Mouse (Mus musculus): ENCODE measurements around the gene Dzip3.

Gene Dzip3

DNA sequence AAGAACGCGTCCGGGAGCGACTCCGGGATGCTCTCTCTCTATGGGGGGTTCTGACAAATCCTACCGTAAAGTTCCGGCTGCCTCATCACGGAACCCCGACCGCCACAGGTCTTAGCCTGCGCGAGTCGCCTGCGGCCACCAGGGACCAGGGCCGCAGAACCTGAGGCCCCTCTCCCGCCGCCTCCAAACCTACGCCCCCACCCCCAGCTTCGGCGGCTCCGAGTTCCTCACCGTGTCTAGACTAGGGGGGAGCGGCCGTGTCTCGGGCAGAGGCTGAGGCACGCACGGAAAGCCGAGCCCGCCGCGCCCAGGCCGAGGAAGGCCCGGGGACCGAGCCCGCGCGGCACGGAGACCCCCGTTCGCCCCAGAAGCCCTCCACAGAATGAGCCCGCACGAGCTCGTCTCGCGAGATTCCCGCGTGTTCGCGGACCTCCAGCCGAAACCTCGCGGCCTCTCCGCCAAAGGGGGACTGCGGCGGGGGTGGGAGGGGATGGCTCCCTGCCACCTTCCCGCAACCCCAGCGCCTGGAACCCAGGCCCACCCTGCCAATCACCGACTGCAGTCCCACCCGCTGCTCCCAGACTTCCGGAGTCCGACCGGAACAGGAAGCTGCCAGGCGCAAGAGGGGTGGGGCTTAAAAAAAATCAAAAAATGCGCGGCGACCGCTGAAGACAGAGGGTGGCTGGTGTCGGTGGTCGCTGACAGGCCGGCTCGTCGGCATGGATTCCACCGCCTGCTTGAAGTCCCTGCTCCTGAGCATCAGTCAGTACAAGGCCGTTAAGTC lies at the start of gene Dzip3, which contains the start of gene Cip2a:
Gene Dzip3, minus strand, starts transcription at position 607 of the 784 bp plus-strand sequence.
Gene Cip2a, plus strand, starts transcription at position 627 of the 784 bp plus-strand sequence.
- peak; percentile 90 for DNase-seq (ENCODE audit: low read depth)

DNA sequence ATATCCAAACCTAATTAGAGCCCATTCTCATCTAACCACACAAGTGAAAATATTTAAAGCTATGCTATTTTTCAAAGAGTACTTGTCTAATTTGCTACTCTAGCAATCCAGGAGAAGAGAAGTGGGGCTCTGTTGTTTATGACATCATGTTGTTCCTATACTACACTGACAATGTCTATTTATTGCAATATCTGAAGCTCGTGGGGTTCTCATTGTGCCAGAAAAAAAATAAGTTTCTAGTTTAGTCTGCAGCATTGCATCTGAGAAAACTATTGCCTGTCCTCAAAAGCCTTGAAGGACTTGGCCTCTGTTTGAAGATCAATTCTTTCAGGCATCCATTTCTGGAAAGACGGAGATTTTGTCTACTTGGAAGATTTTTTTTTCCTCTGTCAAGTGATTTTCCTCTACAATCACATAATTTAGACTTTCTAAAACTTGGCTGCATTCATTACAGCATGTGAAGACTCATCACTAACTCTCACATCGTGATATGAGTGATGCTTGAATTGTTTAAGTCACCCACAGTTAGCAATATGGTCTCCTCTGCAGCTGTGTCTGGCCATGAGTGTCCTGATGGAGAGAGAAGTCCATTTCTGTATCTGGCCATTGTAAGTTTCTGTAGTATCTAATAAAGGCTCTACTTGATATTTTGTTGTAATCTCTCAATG lies 46.7 kb upstream of the Dzip3 start:
- no peak for DNase-seq (ENCODE audit: low read depth)

DNA sequence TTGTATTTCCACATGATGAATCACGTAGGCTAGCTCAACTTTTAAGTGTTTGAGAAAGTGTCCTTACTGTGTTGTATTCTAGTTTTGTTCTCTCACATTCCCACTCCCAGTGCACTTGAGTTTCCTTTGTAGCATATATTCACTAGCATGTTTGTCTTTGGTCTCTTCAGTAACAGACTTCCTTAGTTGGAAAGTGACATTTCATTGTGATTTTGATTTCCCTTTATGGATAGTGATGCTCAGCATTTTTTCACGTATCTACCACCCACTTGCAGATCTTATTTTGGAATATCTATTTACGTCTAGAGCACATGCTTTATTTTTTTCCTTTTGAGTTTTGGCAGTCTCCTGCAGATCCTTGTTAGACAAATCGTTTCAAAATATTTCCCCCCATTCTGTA lies 43.8 kb upstream of the Dzip3 start:
- no peak for DNase-seq (ENCODE audit: low read depth)

DNA sequence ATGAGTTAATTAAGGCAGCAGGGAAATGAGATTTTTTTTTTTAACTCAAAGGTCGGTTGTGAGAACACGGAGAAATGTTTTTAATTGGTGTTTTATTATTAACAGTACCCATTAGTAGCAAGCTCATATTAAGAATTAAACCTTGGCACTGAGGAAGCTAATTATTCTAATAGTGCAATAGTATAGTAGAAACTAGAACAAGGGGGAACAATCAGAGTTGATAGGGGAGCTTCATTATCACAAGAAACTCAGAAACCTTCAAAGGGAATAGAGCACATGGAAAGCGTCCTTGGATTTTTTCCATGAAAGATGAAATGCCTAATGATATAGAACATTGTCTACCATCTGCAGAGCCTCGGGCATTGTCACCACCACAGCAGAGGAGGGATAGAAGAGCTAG lies 41.9 kb upstream of the Dzip3 start:
- DNase-seq (ENCODE audit: low read depth) = no peak

DNA sequence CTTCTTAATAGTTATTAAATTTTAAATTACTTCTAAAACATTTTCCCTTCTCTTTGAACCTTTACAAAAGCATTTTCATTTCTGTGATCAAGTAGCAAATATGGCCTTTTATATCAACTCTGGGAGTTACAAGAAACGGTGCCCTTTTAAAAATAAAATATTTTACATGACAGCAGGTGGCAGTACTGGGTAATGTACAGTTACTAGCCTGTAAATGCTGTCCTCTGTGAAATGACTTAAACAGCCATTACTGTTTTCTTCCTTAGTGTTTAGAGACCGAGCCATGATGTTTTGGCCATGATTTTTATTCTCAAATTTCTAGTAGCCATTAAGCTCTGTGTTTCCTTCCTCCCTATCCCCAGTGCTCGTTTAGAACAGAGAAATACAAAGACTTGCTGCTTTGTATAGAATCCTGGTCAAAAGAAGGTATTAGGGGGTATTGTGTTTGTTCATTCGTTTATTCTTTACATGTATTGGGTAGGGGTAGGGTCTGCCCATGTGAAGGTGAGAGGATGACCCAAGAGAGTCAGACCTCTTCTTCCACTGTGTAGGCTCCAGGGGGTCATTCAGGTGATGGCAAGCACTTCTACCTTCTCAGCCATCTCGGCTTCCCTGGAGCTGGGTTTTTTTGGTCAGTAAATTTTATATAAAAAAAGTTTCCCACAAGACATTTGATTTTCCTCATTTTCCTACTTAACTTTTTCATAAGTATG lies 22.8 kb upstream of the Dzip3 start:
- peak; percentile 50 for DNase-seq (ENCODE audit: low read depth)

DNA sequence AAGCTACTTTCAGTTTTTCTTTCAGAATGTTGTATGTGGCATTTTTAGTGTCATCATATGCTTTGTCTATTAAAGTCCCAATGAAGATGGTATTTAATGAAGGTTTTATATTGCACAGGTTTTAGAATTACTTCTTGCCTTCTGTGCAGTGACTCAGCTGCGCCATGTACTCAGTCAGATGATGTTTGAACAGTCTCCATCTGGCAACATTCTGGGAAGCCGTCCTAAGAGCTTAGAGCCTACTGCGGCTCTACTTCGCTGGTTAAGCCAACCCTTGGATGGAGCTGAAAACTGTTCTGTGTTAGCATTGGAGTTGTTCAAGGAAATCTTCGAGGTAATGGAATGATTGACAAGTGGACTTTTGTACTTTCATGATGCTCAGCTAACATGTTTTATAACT lies 10.2 kb upstream of the Dzip3 start:
- DNase-seq (ENCODE audit: low read depth) = no peak

DNA sequence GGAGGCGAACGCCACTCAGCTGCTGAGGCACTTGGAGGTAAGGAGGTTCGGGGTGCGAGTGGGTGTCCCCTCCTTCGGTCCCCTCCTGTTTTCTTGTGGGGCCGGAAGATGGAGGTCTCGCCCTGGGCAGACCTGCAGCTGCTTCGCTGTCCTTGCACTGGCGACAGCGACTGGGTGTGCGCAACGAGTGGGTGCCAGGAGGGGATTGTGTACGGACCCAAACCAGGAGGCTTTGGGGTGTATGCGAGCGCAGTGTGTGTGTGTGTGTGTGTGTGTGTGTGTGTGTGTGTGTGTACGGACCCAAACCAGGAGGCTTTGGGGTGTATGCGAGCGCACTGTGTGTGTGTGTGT lies 353 bp upstream of the Dzip3 start:
- DNase-seq (ENCODE audit: low read depth) = no peak

DNA sequence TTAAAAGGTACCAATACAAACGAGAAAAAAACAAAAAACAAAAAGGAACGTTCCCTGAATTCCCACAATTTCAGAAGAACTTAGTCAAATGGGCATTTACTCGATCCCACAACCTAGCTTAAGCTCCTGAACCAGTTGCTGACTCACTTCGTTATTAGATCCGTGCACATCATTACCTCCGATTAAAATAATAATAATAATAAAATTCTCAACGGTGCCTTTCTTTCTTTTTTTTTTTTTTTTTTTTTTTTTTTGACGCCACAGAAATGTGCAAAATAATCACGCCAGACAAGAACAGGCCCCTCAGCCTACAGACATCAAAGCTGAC lies 770 bp downstream of the Dzip3 start:
- no peak for DNase-seq (ENCODE audit: low read depth)

DNA sequence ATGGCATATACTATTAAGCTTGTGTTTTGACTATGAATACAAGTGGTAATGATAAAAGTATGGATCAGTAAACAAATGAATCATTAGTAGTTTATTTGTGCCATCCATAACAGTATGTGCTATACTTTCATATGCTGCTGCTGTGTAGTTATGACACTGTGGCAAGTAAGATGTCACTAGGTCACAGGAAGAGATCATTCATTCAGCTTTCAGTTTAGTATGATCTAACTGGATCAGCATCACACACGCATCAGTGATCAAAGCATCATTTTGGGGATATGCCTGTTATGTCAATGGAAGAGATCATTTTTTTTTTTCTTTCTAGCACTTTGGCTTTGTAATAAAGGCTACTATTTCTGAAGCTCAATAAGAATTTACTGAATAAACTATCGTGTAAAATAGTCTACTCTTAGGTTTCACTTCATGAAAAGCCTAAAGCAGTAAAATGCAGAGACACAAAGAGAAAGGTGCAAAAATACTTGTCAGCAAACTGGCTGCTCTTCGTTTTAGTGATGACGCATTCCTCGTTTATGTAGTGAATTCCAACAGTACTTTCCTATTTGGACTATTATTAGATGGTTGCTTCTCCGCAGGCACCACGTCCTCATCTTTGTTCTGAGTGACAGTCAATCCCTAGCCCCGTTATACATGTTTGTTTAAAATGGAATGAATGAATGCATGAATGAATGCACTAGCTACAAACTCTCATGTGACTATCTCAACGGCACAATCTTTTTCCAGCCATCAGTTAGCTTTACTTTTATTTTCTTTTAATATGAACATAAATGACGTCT lies 1.3 kb downstream of the Dzip3 start:
- peak; percentile 70 for DNase-seq (ENCODE audit: low read depth)

DNA sequence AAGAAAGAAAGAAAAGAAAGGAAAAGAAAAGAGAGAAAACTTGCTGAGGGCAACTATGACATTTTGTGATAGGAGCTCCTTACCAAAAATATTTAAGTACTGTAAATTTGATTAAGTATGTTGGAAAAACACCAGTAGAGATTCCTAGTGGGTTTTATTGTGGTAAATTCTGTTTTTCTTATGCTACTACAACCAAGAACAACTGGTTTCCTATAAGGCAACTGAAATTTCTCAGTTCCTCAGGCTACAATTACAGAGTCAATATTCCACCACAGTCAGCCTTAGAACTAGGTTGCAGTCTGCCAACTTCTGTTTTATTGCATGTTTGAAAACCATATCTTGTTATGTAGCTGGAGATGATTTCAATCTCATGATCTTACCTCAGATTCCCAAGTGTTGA lies 4.3 kb downstream of the Dzip3 start:
- DNase-seq (ENCODE audit: low read depth) = no peak

DNA sequence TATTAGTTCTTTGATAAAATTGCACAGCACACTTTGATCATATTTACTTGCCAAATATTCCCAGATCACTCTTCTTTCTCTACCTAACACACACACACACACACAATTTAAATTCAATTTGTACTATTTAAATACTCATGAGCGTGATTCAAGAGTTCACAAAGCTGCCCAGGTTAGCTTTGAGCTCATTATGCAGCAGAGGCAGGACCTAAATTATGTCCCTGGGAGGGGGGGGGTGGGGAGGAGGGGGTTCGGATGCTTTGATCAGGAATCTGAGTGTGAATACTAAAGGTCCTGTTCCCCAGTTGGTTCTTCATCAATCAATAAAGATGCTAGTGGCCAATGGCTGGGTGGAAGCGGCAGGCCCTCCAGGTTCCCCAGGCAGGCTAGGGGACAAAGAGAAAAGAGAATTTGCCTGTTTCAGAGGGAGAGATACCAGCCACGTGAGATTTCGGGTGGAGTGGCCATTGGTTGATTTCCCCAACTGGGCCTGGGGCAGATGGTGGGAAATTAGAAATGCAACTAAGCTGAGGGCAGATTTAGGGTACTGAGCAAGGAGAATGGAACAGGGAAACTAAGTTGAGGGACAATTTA lies 8.8 kb downstream of the Dzip3 start:
- no peak for DNase-seq (ENCODE audit: low read depth)

DNA sequence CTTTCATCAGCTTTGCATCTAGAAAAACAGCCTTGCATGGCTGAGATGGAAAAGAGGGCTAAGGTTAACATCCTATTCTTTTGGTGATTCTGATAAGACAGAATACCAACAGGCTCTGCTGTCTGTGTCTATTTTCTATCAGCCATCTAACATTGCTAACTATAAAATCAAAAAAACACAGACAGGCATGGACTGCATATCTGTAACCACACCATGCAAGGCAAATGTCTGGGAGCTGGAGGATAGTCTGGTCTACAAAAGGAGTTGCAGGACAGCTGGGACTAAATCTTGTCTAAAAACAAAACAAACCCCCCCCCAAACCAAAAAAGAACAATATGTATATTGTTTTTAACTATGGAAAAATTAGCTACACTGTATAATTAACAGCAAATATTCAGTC lies 14.0 kb downstream of the Dzip3 start:
- no peak for DNase-seq (ENCODE audit: low read depth)

DNA sequence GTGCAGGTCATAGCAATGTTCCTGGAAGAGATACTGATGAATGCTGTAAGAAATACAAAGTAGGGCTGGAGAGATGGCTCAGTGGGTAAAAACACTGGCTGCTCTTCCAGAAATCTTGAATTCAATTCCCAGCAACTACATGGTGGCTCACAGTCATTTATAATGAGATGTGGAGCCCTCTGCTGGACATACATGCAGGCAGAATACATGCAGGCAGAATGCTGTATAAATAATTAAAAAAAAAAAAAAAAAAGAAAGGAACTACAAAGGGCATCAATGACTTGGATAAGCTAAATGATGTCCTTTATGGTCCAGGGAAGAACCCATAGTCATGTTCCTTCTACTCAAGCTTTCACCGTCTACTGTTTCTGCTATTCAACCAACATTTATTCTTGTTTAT lies 20.4 kb downstream of the Dzip3 start:
- peak; percentile 39 for DNase-seq (ENCODE audit: low read depth)

DNA sequence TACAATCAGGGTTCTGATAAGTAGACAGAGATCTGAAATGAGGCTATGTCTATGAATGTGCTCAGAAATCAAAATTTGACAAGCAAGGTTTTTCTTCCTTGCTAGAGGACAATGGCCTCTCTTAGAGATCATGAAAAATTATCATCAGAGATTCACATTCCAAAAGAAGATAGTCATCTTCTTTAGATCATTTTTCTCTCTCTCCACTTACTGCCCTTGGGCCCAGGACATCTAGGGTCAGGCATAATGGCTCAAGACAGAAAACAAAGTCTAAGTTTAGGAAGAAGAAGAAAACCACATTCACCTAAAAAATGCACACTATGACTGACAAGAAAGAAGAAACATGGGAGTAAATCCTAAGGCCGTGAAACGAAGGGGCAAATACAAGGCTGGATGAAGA lies 21.0 kb downstream of the Dzip3 start:
- no peak for DNase-seq (ENCODE audit: low read depth)

DNA sequence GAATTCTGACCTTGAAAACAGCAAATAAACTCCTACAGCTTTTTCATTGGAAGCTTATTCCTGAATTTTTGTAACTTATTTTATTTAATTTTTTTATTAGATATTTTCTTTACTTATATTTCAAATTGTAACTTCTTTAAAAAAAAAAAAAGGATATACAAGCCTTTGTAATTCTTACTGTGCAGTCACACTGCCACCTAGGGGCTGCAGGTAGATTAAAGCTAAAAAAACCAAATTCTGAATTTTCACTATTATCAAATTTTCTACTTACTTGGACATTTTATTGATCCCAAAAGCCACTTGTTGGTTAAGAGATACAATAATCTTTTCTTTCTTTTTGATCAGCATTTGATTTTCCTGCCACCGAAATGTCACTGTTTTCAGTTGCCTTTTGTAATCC lies 52.2 kb downstream of the Dzip3 start:
- DNase-seq (ENCODE audit: low read depth) = peak; percentile 55

DNA sequence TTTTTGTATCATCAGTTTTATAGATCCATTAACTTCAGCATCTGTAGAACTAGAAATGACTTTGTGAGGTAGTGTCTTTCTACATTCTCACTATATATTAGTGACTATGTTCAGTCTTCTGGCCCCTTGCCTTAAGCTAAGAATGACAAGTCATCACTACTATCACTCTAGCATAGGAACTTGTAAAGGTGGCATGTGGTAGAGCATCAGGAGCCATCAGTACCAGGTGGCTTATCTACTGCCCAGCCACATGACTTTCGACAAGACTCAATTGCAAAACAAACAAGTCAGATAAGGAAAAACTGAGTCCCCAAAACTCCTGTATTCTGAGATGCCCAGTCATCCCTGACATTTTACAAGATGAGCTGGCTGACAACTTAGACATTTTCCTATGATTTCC lies 70.2 kb downstream of the Dzip3 start:
- DNase-seq (ENCODE audit: low read depth) = no peak

DNA sequence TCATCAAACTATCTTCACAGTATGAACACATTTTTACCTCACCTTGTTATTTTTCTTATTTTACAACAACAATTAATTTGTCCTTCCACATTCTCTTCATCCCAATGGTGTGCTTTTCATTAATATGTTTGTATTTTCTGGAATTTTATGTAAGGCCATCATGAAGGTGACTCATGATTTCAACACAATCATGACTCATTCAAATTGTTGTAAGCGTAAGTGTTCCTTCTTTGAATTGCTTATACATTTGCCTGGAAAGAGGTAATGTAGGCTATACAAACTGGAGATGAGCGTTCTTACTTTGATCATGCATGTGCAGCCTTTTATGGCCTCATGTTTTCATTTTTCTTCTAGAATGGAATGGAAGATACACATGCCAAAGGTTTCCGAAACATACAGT lies 80.8 kb downstream of the Dzip3 start:
- DNase-seq (ENCODE audit: low read depth) = no peak

DNA sequence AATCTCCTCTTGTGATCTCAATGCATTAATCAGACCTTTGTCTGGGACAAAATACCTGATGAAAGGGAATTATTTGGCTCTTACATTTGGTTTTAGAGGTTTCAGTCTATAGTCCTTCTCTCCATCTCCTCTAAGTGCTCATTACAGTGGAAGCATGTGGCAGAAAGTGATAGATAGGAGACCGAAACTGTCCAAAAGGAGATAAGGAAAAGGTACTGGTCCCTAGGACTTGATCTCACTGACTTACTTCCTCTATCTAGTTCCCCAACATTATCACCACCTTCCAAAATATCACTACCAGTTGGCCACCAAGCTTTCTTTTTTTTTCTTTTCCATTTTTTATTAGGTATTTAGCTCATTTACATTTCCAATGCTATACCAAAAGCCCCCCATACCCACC lies 82.8 kb downstream of the Dzip3 start:
- no peak for DNase-seq (ENCODE audit: low read depth)

DNA sequence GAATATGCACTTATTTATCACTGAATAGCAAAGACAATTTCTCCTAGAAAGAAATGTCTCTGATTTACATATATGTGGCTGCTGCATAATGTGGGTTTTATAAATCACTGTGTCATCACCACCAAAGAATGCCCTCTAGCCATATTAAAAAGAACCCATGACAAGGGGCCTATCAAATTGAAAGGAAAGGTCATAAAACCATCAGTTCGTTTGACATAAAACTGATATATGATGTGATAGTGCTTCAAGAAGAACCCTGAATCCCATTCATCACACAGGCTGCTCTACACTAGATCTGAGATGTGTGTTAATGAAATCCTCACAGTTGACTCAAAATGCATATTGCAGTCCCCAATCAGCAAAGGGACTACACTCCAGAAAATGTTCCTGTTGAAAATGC lies 94.1 kb downstream of the Dzip3 start:
- no peak for DNase-seq (ENCODE audit: low read depth)

DNA sequence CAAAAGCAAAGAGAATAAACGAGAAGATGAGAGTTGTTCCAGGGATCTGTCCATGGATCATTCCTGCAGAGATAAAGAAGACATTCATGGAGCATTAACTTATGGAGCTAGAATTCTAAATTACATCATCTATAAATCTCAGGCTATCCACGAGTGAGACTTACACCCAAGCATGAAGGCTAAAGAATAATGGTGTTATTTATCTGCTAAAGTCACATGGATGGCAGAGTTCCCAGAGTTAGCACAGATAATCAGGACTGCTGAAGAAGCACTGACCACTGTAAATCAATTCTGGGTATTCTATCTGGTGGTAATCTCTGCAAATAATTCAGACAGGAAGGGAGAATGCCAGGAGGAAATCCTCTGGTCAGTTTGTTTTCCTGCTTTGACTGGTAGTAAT lies 103.2 kb downstream of the Dzip3 start:
- DNase-seq (ENCODE audit: low read depth) = no peak
